Mouse (Mus musculus) heart, embryonic 13.5 days (tissue): ENCODE results near the gene Mybpc2. TPM values are rescaled to one million over a fixed set of nuclear protein-coding genes. Genes with fewer than 3 reads are reported as not detected.

ENCODE experiments used
- ATAC-seq: fragments of 200-750 bp; cut with Nextera tagmentation; 2 replicates; pipeline ENCODE4 v1.8.0; 2017; ENCODE audit warnings: moderate TSS enrichment; ENCODE audit not compliant: insufficient number of reproducible peaks, low FRiP score, low TSS enrichment; ENCODE audit errors: extremely low read depth
- H3K27ac ChIP-seq: fragments of 300-500 bp; sonication (generic); replicated peaks from 2 replicates; pipeline ENCODE4 v1.5.1; 2015; ENCODE audit warnings: moderate library complexity, mild to moderate bottlenecking, inconsistent platforms
- H3K27me3 ChIP-seq: fragments of 300-500 bp; sonication (generic); replicated peaks from 2 replicates; pipeline ENCODE4 v1.6.1; 2015; ENCODE audit warnings: mild to moderate bottlenecking, inconsistent platforms
- H3K36me3 ChIP-seq: fragments of 300-500 bp; sonication (generic); 2 replicates; pipeline ENCODE4 v1.6.1; 2015; ENCODE audit warnings: mild to moderate bottlenecking, inconsistent platforms
- H3K4me1 ChIP-seq: fragments of 300-500 bp; sonication (generic); 2 replicates; pipeline ENCODE4 v1.6.1; 2015; ENCODE audit warnings: inconsistent platforms
- H3K4me2 ChIP-seq: fragments of 300-500 bp; sonication (generic); 2 replicates; pipeline ENCODE4 v1.6.1; 2015; ENCODE audit warnings: inconsistent platforms, mild to moderate bottlenecking, moderate library complexity
- H3K4me3 ChIP-seq: fragments of 300-500 bp; sonication (generic); 2 replicates; pipeline ENCODE4 v1.5.1; 2015; ENCODE audit warnings: moderate library complexity, mild to moderate bottlenecking, inconsistent platforms
- H3K9ac ChIP-seq: fragments of 300-500 bp; sonication (generic); 2 replicates; pipeline ENCODE4 v1.6.1; 2015; ENCODE audit warnings: inconsistent platforms, mild to moderate bottlenecking, moderate library complexity
- H3K9me3 ChIP-seq: fragments of 300-500 bp; sonication (generic); 2 replicates; pipeline ENCODE4 v1.6.1; 2016; ENCODE audit warnings: inconsistent platforms
- WGBS: fragments of 180-500 bp; shearing (Covaris S2); methylation state at CpG from one replicate; pipeline ENCODE4 v1.1.7; 2015; ENCODE audit warnings: mixed read lengths; 5-methylcytosine and 5-hydroxymethylcytosine counted together
- polyA plus RNA-seq: library from polyadenylated mRNA; unstranded; fragments of >200 nt; fragmentation: Nextera tagmentation; extraction: Ambion mirVana; gene quantifications from 2 replicates; pipeline ENCODE4 v1.2.1, GENCODE M21; 2015

Mybpc2 gene
- polyA plus RNA-seq: 2.2 and 2.4 TPM in 2 replicates

DNA sequence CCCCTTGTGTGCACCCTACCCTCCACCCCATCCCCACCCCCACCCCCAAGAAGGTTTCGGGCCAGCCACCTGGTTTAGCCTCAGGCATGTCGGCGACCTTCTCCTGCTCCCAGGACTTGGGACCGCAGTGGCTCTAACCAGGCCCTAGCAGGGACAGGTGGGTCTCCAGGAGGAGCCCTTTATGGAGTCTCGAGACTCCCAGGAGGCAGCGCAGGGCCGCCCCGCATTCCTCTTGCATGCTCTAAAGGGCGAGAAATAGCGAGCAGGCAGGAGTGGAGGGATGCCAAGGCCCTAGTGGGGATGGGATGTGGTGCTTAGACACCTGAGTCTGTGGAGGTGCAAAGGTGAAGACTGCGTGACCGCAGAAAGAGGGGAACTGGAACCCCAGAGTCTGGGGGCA is at the start of gene Mybpc2:
Gene Mybpc2, minus strand, starts transcription at position 155 of the 400 bp plus-strand sequence.
- peak within 1 kb of the TSS; percentile 34 for H3K4me3 ChIP-seq
- H3K27ac ChIP-seq: 0 out of 2 replicates have a peak within 1 kb of the TSS, but pooled peaks have one; percentile 7
- peak within 1 kb of the TSS; percentile 65 for H3K9ac ChIP-seq
- H3K36me3 ChIP-seq: no peaks in the 10 kb centered on the region
- no peaks in the 10 kb centered on the region for H3K9me3 ChIP-seq
- peaks cover 91% of the 10 kb centered on the region for H3K27me3 ChIP-seq
- H3K4me2 ChIP-seq: peak within 1 kb of the TSS; percentile 57
- WGBS: 18% methylated on average over 12 of the region's 12 CpGs
- H3K4me1 ChIP-seq: peaks cover 28% of the 10 kb centered on the region
- no peak for ATAC-seq

- no peak for ATAC-seq
- Histone ChIP-seq H3K27ac (no peak overlapping the region), H3K4me3 (no peak overlapping the region), H3K36me3 (no peaks in the 10 kb centered on the region), H3K4me1 (no peaks in the 10 kb centered on the region), H3K9ac (no peak overlapping the region), H3K4me2 (no peak overlapping the region), H3K9me3 (no peaks in the 10 kb centered on the region), H3K27me3 (peaks cover 37% of the 10 kb centered on the region)
- 67% methylated on average over 5 of the region's 5 CpGs for WGBS
Measured at GRCm38 (mm10) chr7:44572956-44573484, 48.6 kb upstream of the Mybpc2 start.

DNA sequence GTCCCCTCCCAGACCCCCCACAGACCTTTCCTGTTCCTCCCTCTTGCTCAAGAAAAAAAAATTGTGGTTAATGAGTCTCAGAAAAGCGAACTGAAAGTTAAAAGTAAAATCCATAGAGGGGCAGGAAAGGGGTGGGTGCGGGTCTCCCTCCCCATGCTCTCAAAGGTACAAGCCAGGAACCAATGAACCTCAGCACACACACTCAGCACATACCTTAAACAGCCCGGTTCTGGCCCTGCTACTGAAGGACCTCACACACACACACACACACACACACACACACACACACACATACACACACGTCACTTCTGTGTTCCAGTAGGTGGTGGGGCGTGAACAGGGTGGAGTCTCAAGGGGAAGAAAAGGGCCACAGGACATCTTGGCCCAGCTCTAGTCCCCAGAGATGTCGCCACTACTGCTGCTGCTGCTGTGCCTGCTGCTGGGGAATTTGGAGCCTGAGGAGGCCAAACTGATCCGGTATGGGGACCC is 47.8 kb upstream of the Mybpc2 start, which contains the start of gene Napsa:
Gene Napsa, plus strand, starts transcription at position 168 of the 489 bp plus-strand sequence.
- no peak within 1 kb of the TSS for H3K9ac ChIP-seq
- no peak within 1 kb of the TSS for H3K4me3 ChIP-seq
- no peak for ATAC-seq
- no peaks in the 10 kb centered on the region for H3K36me3 ChIP-seq
- 31% methylated on average over 7 of the region's 7 CpGs for whole genome bisulfite sequencing
- H3K4me2 ChIP-seq: no peak within 1 kb of the TSS
- peaks cover 43% of the 10 kb centered on the region for H3K27me3 ChIP-seq
- no peaks in the 10 kb centered on the region for H3K4me1 ChIP-seq
- H3K9me3 ChIP-seq: no peaks in the 10 kb centered on the region
- no peak within 1 kb of the TSS for H3K27ac ChIP-seq

- Histone ChIP-seq H3K4me2 (no peak overlapping the region), H3K36me3 (no peaks in the 10 kb centered on the region), H3K27me3 (peaks cover 41% of the 10 kb centered on the region), H3K4me3 (no peak overlapping the region), H3K9me3 (no peaks in the 10 kb centered on the region), H3K27ac (no peak overlapping the region), H3K4me1 (no peaks in the 10 kb centered on the region), H3K9ac (no peak overlapping the region)
- WGBS: 75% methylated on average over 4 of the region's 4 CpGs
- no peak for ATAC-seq
Measured at GRCm38 (mm10) chr7:44571811-44572210, 47.4 kb upstream of the Mybpc2 start.

DNA sequence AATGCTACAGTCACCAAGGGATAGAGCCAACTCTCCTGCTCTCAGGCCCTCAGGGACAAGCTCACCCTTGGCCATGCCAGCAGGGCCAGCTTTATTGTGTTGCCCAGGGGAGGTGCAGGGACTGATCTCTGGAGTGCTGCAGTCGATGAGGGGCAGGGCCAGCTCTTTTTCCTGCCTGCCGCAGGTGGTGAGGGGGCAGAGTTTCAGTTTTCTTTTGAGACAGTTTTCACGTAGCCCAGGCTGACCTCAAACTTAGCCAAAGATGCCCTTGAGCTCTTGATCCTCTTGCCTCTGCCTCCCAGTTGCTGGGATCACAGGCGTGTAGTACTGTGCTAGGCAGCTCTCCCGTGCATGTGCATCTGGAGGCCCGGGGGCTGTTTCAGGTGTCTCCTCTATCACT is 46.5 kb upstream of the Mybpc2 start:
- WGBS: 78% methylated on average over 6 of the region's 6 CpGs
- H3K4me3 ChIP-seq: no peak overlapping the region
- H3K4me1 ChIP-seq: no peaks in the 10 kb centered on the region
- H3K4me2 ChIP-seq: no peak overlapping the region
- no peaks in the 10 kb centered on the region for H3K9me3 ChIP-seq
- H3K27me3 ChIP-seq: peaks cover 47% of the 10 kb centered on the region
- H3K9ac ChIP-seq: no peak overlapping the region
- no peak overlapping the region for H3K27ac ChIP-seq
- ATAC-seq: no peak
- H3K36me3 ChIP-seq: no peaks in the 10 kb centered on the region

GRCm38 (mm10) chr7:44568803-44569202 is 44.3 kb upstream of the Mybpc2 start:
- peaks cover 60% of the 10 kb centered on the region for H3K27me3 ChIP-seq
- H3K36me3 ChIP-seq: no peaks in the 10 kb centered on the region
- no peak overlapping the region for H3K4me2 ChIP-seq
- no peaks in the 10 kb centered on the region for H3K4me1 ChIP-seq
- no peak overlapping the region for H3K4me3 ChIP-seq
- no peak overlapping the region for H3K9ac ChIP-seq
- ATAC-seq: no peak
- H3K27ac ChIP-seq: no peak overlapping the region
- no peaks in the 10 kb centered on the region for H3K9me3 ChIP-seq
- 70% methylated on average over 9 of the region's 9 CpGs for WGBS

DNA sequence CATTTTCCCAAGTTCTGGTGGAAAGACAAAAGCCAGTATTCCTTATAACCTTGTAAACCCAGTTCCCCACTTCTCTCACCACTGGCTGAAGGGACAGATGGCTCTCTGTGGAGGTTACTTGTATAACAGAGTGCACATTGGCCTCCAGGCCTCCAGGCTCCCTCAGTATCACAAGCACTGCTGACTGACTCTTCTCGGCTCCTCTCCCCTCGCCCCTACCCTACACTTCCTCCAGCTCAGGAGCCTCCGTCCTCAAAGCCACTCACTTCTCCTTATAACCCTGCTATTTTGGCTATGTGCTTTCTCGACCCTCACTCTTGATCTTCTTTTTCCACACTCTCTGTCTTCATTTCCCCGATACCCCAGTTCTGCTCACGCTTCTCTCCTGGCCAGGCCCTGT is 41.0 kb upstream of the Mybpc2 start:
- no peak overlapping the region for H3K9ac ChIP-seq
- H3K9me3 ChIP-seq: no peaks in the 10 kb centered on the region
- 55% methylated on average over 6 of the region's 6 CpGs for WGBS
- no peaks in the 10 kb centered on the region for H3K4me1 ChIP-seq
- H3K27ac ChIP-seq: no peak overlapping the region
- ATAC-seq: no peak
- H3K4me2 ChIP-seq: no peak overlapping the region
- peaks cover 48% of the 10 kb centered on the region for H3K27me3 ChIP-seq
- no peak overlapping the region for H3K4me3 ChIP-seq
- H3K36me3 ChIP-seq: no peaks in the 10 kb centered on the region

DNA sequence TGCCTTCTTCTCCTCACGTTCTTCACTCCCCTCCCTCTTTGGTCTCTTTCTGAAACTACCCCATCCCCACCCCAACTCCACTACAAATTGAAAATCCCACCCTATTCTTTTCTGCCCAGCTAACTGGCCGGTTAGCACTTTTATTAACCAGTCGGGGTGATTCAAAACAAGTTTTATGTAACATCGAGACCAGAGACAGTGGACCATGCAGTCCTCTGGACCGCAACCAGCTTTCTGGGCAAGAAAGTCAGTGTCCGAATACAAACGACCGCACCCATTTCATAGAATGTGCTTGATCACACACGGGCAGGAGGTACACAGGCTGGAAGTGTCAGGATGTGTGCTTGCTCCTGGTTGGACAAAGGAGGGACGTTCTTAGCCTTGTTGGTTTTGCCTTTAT is 40.0 kb upstream of the Mybpc2 start:
- no peak overlapping the region for H3K4me2 ChIP-seq
- H3K9ac ChIP-seq: no peak overlapping the region
- H3K27ac ChIP-seq: no peak overlapping the region
- peaks cover 50% of the 10 kb centered on the region for H3K27me3 ChIP-seq
- 77% methylated on average over 10 of the region's 10 CpGs for WGBS
- no peaks in the 10 kb centered on the region for H3K9me3 ChIP-seq
- no peak overlapping the region for H3K4me3 ChIP-seq
- no peak for ATAC-seq
- no peaks in the 10 kb centered on the region for H3K4me1 ChIP-seq
- no peaks in the 10 kb centered on the region for H3K36me3 ChIP-seq

GRCm38 (mm10) chr7:44563284-44563683 is 38.8 kb upstream of the Mybpc2 start:
- no peaks in the 10 kb centered on the region for H3K36me3 ChIP-seq
- H3K9me3 ChIP-seq: no peaks in the 10 kb centered on the region
- no peak overlapping the region for H3K27ac ChIP-seq
- H3K4me2 ChIP-seq: no peak overlapping the region
- H3K4me1 ChIP-seq: no peaks in the 10 kb centered on the region
- ATAC-seq: no peak
- WGBS: 41% methylated on average over 8 of the region's 8 CpGs
- H3K9ac ChIP-seq: no peak overlapping the region
- H3K4me3 ChIP-seq: no peak overlapping the region
- peaks cover 44% of the 10 kb centered on the region for H3K27me3 ChIP-seq

DNA sequence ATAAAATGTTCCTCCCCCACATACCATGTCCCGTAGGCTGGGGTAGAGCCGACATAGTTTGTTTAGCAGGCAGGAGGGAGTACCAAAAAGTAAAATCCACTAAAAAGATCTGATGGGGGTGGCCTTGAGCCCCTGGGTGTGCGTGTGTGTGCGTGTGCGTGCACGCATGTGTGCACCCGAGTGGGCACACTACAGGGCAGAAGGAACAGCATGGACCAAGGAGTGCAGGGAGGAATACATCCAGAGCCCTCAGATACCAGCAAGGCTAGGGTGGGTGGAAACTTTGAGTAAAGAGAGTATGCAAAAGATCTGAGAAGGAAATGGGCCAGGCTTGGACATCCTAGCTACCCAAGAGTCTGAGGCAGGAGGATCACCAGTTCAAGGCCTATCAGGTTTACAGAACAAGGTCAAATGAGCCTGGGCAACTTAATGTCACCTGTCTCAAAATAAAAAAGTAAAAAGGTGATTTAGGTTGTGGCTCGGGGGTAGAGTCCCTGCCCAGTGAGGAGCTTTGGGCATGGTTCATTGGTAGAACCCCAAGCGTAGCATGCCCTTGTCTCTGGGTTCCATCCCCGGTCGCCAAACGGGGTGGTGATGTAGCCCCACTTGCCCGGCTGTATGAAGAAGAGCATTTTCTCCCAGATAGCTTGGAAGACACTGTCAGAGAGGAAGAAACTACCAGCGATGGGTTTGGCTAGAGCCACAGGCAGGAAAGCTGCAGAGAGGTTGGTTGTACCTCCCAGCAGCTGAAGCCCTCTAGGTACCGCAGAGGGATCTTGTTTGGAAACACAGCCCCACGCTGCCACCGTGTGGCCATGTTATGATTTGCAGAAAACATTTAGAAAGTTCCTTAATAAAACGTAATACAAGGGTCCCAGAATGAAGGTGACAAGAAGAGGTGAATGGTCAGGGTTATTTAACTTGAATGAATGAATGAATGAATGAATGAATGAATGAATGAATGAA is 36.3 kb upstream of the Mybpc2 start:
- WGBS: 46% methylated on average over 18 of the region's 18 CpGs
- no peak overlapping the region for H3K9ac ChIP-seq
- H3K27ac ChIP-seq: no peak overlapping the region
- H3K36me3 ChIP-seq: no peaks in the 10 kb centered on the region
- no peak for ATAC-seq
- H3K27me3 ChIP-seq: peaks cover 46% of the 10 kb centered on the region
- H3K4me2 ChIP-seq: no peak overlapping the region
- no peaks in the 10 kb centered on the region for H3K9me3 ChIP-seq
- no peaks in the 10 kb centered on the region for H3K4me1 ChIP-seq
- no peak overlapping the region for H3K4me3 ChIP-seq

DNA sequence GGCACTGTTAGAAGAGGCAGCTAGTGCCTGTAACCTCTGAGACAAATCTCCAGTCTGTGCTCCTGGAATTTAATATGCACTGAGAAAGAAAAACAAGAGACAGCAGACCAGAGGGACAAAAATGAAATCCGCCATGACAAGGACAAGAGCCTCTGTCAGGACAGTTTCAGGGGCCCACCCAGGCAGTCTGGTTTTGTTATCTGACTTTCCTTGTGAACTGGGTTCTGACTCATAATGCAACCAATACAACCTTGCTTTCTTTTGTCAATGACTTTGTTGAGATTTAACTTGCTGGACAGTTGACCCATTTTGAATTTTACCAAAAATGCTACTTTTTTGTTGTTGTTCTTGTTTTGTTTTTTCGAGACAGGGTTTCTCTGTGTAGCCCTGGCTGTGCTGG is 33.2 kb upstream of the Mybpc2 start:
- H3K4me2 ChIP-seq: no peak overlapping the region
- H3K9ac ChIP-seq: 0 out of 2 replicates have a peak overlapping the region, but pooled peaks have one; percentile 21
- H3K27ac ChIP-seq: no peak overlapping the region
- H3K27me3 ChIP-seq: peaks cover 44% of the 10 kb centered on the region; the same call in 1 of the 2 replicates
- H3K4me1 ChIP-seq: peaks cover 10% of the 10 kb centered on the region
- no peaks in the 10 kb centered on the region for H3K36me3 ChIP-seq
- ATAC-seq: no peak
- H3K9me3 ChIP-seq: no peaks in the 10 kb centered on the region
- 45% methylated on average over 2 of the region's 2 CpGs for WGBS
- no peak overlapping the region for H3K4me3 ChIP-seq
